Mouse (Mus musculus) hindbrain, embryonic 16.5 days (tissue): ENCODE results near the gene Elf1. TPM values are rescaled to one million over a fixed set of nuclear protein-coding genes. Genes with fewer than 3 reads are reported as not detected.

ENCODE experiments used
- ATAC-seq: fragments of 200-750 bp; cut with Nextera tagmentation; 2 replicates; pipeline ENCODE4 v1.8.0; 2017; ENCODE audit warnings: moderate TSS enrichment, moderate library complexity
- H3K27ac ChIP-seq: fragments of 300-500 bp; sonication (generic); 2 replicates; pipeline ENCODE4 v1.5.1; 2014; ENCODE audit warnings: low read depth, mild to moderate bottlenecking, control low read depth, low read length, moderate library complexity
- H3K27me3 ChIP-seq: fragments of 300-500 bp; sonication (generic); replicated peaks from 2 replicates; pipeline ENCODE4 v1.6.1; 2014; ENCODE audit warnings: low read length; ENCODE audit not compliant: control insufficient read depth, insufficient read depth
- H3K36me3 ChIP-seq: fragments of 300-500 bp; sonication (generic); 2 replicates; pipeline ENCODE4 v1.6.1; 2014; ENCODE audit warnings: mild to moderate bottlenecking, low read length, moderate library complexity, mixed read lengths; ENCODE audit not compliant: control insufficient read depth, insufficient read depth
- H3K4me1 ChIP-seq: fragments of 300-500 bp; sonication (generic); 2 replicates; pipeline ENCODE4 v1.6.1; 2014; ENCODE audit warnings: low read depth, low read length; ENCODE audit not compliant: control insufficient read depth, insufficient read depth
- H3K4me2 ChIP-seq: fragments of 300-500 bp; sonication (generic); 2 replicates; pipeline ENCODE4 v1.6.1; 2014; ENCODE audit warnings: mild to moderate bottlenecking, low read length, control low read depth, moderate library complexity
- H3K4me3 ChIP-seq: fragments of 300-500 bp; sonication (generic); 2 replicates; pipeline ENCODE4 v1.5.1; 2014; ENCODE audit warnings: mild to moderate bottlenecking, low read length, control low read depth, moderate library complexity
- H3K9ac ChIP-seq: fragments of 300-500 bp; sonication (generic); 2 replicates; pipeline ENCODE4 v1.6.1; 2014; ENCODE audit warnings: low read depth, mild to moderate bottlenecking, control low read depth, low read length, moderate library complexity
- H3K9me3 ChIP-seq: fragments of 300-500 bp; sonication (generic); 2 replicates; pipeline ENCODE4 v1.6.1; 2014; ENCODE audit warnings: mild to moderate bottlenecking, low read length, moderate library complexity; ENCODE audit not compliant: control insufficient read depth
- WGBS: fragments of 180-500 bp; shearing (Covaris S2); extraction: QIAGEN DNeasy Blood & Tissue Kit; methylation state at CpG from one replicate; pipeline ENCODE4 v1.1.7; 2014; 5-methylcytosine and 5-hydroxymethylcytosine counted together
- polyA plus RNA-seq: library from polyadenylated mRNA; unstranded; fragments of >200 nt; fragmentation: Nextera tagmentation; extraction: Ambion mirVana; gene quantifications from 2 replicates; pipeline ENCODE4 v1.2.1, GENCODE M21; 2015

Elf1 gene
- polyA plus RNA-seq, 1 experiment from 2014 or later, result 1.7 TPM

DNA sequence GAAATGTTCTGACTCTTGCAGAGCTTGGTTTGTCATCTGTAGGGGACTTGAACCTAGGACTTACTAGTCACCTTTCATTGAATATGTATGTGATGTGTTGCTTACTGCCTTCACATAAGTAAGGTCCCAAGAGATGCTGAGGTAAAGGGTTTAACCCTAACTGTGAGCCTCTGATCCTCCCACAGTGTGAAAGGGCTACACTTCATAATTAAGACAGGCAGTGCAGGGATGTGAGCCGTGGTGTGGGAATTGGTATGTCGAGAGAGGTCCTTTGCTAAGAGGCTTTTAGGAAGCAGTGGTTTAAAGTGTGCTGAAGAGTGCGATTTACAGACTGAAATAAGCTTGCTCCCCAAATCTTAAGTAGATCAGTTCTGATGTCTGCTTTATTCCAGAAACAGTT is 55.8 kb downstream of the Elf1 start:
- Histone ChIP-seq H3K4me2 (no peak overlapping the region), H3K9ac (no peak overlapping the region), H3K27me3 (no peaks in the 10 kb centered on the region), H3K36me3 (no peaks in the 10 kb centered on the region), H3K4me1 (no peaks in the 10 kb centered on the region), H3K9me3 (no peaks in the 10 kb centered on the region), H3K27ac (no peak overlapping the region), H3K4me3 (no peak overlapping the region)
- WGBS, result 71% methylated on average over 3 of the region's 3 CpGs
- no peak for ATAC-seq

DNA sequence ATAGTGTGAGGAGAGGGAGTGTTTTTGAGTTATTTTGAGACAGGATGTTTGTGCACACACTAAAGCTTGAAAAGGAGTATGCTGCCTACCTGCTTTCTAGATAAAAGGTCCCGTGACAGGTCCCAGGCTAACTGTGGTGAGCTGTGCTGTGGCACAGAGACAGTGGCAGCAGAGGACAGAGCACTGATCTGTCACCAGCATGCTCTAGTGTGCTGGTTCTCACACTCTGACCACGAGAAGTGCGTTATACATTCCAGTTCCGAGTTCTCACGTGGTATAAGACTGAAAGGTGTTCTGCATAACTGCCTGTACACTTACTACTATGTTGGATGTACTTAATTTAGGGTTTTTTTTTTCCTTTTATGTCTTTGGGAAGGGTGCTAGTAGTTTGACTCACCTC is 56.5 kb downstream of the Elf1 start:
- no peaks in the 10 kb centered on the region for H3K4me1 ChIP-seq
- WGBS, result 88% methylated on average over 5 of the region's 5 CpGs
- H3K36me3 ChIP-seq, result no peaks in the 10 kb centered on the region
- H3K4me3 ChIP-seq, result no peak overlapping the region
- no peaks in the 10 kb centered on the region for H3K27me3 ChIP-seq
- no peak overlapping the region for H3K4me2 ChIP-seq
- no peaks in the 10 kb centered on the region for H3K9me3 ChIP-seq
- no peak overlapping the region for H3K9ac ChIP-seq
- H3K27ac ChIP-seq, result no peak overlapping the region
- ATAC-seq, result no peak

DNA sequence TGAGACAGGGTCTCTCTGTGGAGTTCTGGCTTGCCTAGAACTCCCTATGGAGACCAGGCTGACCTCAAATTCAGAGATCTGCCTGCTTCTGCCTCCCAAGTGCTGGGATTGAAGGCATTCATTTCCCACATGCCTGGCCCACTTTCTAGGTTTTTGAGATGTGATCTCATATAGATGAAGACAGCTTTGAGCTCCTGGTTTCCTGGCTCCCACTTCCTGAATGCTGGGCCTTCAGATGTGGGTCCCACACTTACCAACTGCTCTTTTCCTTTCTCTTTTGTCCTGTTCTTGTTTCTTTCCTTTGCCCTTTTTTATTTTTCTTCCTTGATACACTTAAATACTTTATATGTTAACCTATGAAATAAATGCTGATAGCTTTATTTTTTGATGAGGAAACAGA is 56.9 kb downstream of the Elf1 start:
- Histone ChIP-seq H3K9ac (no peak overlapping the region), H3K4me2 (no peak overlapping the region), H3K4me1 (no peaks in the 10 kb centered on the region), H3K27ac (no peak overlapping the region), H3K4me3 (no peak overlapping the region), H3K27me3 (no peaks in the 10 kb centered on the region), H3K36me3 (no peaks in the 10 kb centered on the region), H3K9me3 (no peaks in the 10 kb centered on the region)
- ATAC-seq, result no peak

DNA sequence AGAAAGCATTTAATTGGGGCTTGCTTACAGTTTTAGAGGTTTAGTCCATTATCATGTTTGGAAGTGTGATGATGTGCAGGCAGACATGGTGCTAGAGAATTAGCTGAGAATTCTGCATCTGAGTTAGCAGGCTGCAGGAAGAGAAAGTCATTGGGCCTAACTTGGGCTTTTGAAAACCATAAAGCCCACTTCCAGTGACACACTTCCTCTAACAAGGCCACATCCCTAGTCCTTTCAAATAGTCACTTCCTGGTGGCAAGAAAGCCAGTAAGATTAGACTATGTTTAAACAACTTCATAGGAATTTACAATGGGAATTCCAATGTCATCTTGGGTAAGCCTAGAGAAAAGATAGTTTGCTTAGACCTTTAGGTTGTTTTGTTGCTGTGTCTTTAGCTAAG is 60.6 kb downstream of the Elf1 start:
- Histone ChIP-seq H3K27ac (no peak overlapping the region), H3K4me1 (no peaks in the 10 kb centered on the region)
- no peak for ATAC-seq

DNA sequence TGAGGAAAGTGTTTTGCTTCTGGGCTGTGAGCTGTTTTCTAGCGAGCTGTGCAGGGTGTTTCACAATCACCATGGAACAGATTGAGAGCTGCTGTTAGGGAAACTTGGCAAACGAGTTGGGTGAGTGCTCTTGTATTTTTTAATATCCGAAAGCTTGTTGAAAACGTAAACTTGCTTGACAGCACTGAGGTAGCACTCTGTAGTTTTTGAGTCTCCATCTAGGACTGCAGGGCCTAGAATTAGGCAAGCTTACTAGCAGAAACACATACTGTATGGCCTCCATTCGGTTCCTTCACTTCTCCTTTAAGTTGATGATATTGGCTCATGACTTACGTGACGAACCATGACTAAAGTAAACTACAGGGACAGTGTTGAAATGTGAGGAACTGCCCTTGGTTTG is 68.3 kb downstream of the Elf1 start:
- Histone ChIP-seq H3K4me2 (no peak overlapping the region), H3K27me3 (no peaks in the 10 kb centered on the region), H3K9me3 (0 out of 2 replicates have a peak, but pooled peaks cover 2% of the 10 kb centered on the region), H3K9ac (no peak overlapping the region), H3K36me3 (no peaks in the 10 kb centered on the region), H3K27ac (no peak overlapping the region), H3K4me3 (no peak overlapping the region), H3K4me1 (no peaks in the 10 kb centered on the region)
- no peak for ATAC-seq
- 85% methylated on average over 7 of the region's 7 CpGs for WGBS

More for the DNA sequence above, 60.6 kb downstream of the Elf1 start:
- Histone ChIP-seq H3K36me3 (no peaks in the 10 kb centered on the region), H3K9ac (no peak overlapping the region), H3K9me3 (no peaks in the 10 kb centered on the region), H3K4me3 (no peak overlapping the region), H3K27me3 (no peaks in the 10 kb centered on the region), H3K4me2 (no peak overlapping the region)

DNA sequence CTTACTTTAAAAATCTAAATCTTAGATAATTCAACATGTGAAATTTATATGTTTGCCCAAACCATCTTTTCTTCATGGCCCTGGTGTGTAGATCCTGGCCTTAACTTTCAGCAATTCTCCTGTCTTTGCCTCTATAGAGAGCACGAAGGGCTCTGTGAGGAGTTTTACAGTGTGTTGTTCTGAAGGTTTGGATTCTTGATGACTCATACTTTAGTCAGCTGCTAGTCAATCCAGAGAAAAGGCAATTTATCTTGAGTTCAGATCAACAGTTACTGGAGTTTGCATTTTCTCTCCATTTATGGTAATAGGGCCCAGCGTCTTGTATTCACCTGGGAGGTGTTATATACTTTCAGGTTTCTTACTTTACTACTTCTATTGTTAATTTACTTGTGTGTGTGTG is 70.9 kb downstream of the Elf1 start:
- no peak for ATAC-seq
- WGBS, result 95% methylated on average over 2 of the region's 2 CpGs
- no peaks in the 10 kb centered on the region for H3K4me1 ChIP-seq

DNA sequence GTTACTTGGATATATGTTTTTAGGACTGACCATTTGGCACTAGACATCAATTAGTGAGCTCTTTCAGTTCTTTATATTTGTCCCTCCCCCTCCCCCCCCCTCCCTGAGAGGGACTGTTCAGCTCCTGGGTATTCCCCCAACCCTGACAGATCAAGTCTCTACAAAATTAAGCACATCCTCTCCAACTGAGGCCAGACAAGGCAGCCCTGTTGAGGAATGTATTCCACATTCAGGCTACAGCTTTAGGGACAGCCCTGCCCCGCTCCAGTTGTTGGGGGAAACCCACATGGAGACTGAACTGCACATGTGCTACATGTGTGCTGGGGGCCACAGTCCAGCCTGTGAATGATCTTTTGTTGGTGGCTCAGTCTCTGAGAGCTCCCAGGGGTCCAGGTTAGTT is 71.9 kb downstream of the Elf1 start:
- no peak for ATAC-seq
- no peak overlapping the region for H3K9ac ChIP-seq
- H3K9me3 ChIP-seq, result 0 out of 2 replicates have a peak, but pooled peaks cover 2% of the 10 kb centered on the region
- H3K27me3 ChIP-seq, result no peaks in the 10 kb centered on the region
- H3K4me3 ChIP-seq, result no peak overlapping the region
- H3K36me3 ChIP-seq, result no peaks in the 10 kb centered on the region
- H3K4me1 ChIP-seq, result no peaks in the 10 kb centered on the region
- H3K4me2 ChIP-seq, result no peak overlapping the region
- no peak overlapping the region for H3K27ac ChIP-seq
- WGBS, result 92% methylated on average over 1 of the region's 1 CpGs

More for the DNA sequence above, 70.9 kb downstream of the Elf1 start:
- Histone ChIP-seq H3K27me3 (no peaks in the 10 kb centered on the region), H3K9ac (no peak overlapping the region), H3K4me2 (no peak overlapping the region), H3K4me3 (no peak overlapping the region), H3K36me3 (no peaks in the 10 kb centered on the region), H3K9me3 (0 out of 2 replicates have a peak, but pooled peaks cover 2% of the 10 kb centered on the region), H3K27ac (no peak overlapping the region)

DNA sequence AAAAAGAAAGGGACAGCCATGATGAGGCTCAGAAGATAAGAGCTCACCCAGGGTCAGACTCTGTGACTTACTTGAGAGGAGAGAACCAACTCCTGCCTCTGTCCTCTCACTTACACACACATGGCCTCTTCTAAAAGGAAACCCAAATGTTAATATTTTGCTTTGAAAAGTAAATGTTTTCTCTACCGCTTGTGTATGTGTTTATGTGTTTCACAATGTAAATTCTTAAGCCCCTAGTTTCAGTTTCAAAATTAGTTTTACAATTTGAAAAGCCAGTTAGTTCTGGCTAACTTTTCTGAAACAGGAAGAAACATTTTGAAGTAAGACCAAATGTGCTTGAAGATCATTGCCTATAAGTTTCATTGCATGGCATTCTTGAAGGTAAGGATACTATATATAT is 76.8 kb downstream of the Elf1 start:
- H3K4me1 ChIP-seq, result no peaks in the 10 kb centered on the region
- no peak overlapping the region for H3K4me3 ChIP-seq
- no peaks in the 10 kb centered on the region for H3K36me3 ChIP-seq
- H3K9ac ChIP-seq, result no peak overlapping the region
- no peaks in the 10 kb centered on the region for H3K27me3 ChIP-seq
- ATAC-seq, result no peak
- WGBS, result 88% methylated on average over 1 of the region's 1 CpGs
- H3K9me3 ChIP-seq, result 0 out of 2 replicates have a peak, but pooled peaks cover 2% of the 10 kb centered on the region
- H3K27ac ChIP-seq, result no peak overlapping the region
- no peak overlapping the region for H3K4me2 ChIP-seq

DNA sequence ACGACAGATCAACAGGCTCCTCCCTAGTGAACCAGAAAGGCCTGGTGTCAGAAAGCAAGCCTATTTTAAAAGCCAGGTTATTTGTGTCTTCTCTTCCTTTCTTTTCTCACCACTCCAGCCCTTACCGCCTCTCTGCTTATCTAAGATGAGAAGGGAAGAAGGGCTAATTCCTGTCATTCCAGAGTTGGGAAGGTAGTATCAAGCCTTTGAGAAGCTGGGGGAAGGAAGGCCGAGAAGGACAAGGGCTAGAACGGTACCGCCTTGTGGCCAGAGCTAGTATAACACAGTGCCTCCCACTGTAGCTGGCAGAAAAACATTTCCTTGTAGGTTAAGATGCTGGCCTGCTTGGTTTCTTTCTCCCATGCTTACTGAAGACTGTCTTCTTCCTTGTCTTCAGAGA is 81.8 kb downstream of the Elf1 start:
- no peaks in the 10 kb centered on the region for H3K4me1 ChIP-seq
- no peaks in the 10 kb centered on the region for H3K27me3 ChIP-seq
- H3K9ac ChIP-seq, result no peak overlapping the region
- H3K4me3 ChIP-seq, result no peak overlapping the region
- H3K27ac ChIP-seq, result no peak overlapping the region
- no peaks in the 10 kb centered on the region for H3K36me3 ChIP-seq
- 24% methylated on average over 5 of the region's 5 CpGs for WGBS
- no peaks in the 10 kb centered on the region for H3K9me3 ChIP-seq
- H3K4me2 ChIP-seq, result no peak overlapping the region
- ATAC-seq, result no peak

DNA sequence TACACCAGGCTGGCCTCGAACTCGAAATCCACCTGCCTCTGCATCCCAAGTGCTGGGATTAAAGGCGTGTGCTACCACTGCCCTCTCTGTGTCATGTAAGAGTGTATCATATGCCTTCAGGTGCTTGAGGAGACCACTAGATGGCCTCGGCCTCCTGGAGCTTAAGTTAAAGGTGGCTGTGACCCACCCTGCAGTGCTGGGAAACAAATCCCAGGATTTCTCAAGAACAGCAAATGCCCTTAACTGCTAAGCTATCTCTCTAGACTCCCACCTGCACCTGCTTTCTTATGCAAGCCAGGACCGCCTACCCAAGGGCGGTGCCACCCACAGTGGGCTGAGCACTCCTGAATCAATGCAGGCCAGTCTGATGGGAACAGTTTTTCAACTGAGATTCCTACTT is 83.8 kb downstream of the Elf1 start:
- Histone ChIP-seq H3K4me3 (no peak overlapping the region), H3K9me3 (no peaks in the 10 kb centered on the region), H3K36me3 (no peaks in the 10 kb centered on the region), H3K4me1 (no peaks in the 10 kb centered on the region), H3K9ac (no peak overlapping the region), H3K4me2 (no peak overlapping the region), H3K27me3 (no peaks in the 10 kb centered on the region), H3K27ac (no peak overlapping the region)
- ATAC-seq, result no peak
- 61% methylated on average over 6 of the region's 6 CpGs for WGBS
